Mouse (Mus musculus): ENCODE data around the gene Fcer2a. TPM values are rescaled to one million over a fixed set of nuclear protein-coding genes. Genes with fewer than 3 reads are reported as not detected.

Gene Fcer2a
- total RNA-seq, 1 experiment = 0.18 TPM

- no peak overlapping the region for H3K9ac ChIP-seq (ENCODE audit: insufficient read depth, low read depth, low read length, poor library complexity, severe bottlenecking)
- no peak for TF ChIP-seq ZNF384 (IDR thresholded peaks at IDR 0.05; ENCODE audit: low read depth, low read length)
- no peak for TF ChIP-seq MAFK (IDR thresholded peaks at IDR 0.05; ENCODE audit: insufficient read depth, low read depth, low read length)
- no peak for TF ChIP-seq ZC3H11A (IDR thresholded peaks at IDR 0.05; ENCODE audit: borderline replicate concordance, low read depth, low read length)
- no peak for TF ChIP-seq HCFC1 (IDR thresholded peaks at IDR 0.05; ENCODE audit: borderline replicate concordance, insufficient read depth, low read length)
- TF ChIP-seq CHD2 (IDR thresholded peaks at IDR 0.05; ENCODE audit: low read depth, low read length) = no peak
- in situ Hi-C loops (cut with MboI; ENCODE audit: low sequenced_read_pairs in 2 of 2, unreplicated experiment in 2 of 2) = no loop called here
- H3K4me3 ChIP-seq (ENCODE audit: insufficient read depth in 1 of 2, low read depth in 1 of 2, low read length in 2 of 2, poor library complexity in 1 of 2, severe bottlenecking in 1 of 2) = no peak overlapping the region
- H3K9me3 ChIP-seq (ENCODE audit: control insufficient read depth, insufficient read depth, low read depth, low read length) = no peaks in the 10 kb centered on the region
- H3K27ac ChIP-seq (ENCODE audit: insufficient read depth, low read depth, low read length, poor library complexity, severe bottlenecking) = no peak overlapping the region
- H3K4me1 ChIP-seq (ENCODE audit: control insufficient read depth in 2 of 2, insufficient read depth in 2 of 2, low read length in 2 of 2, poor library complexity in 1 of 2) = no peaks in the 10 kb centered on the region
- no peak for DNase-seq (ENCODE audit: low read depth, low spot score)
- no peaks in the 10 kb centered on the region for H3K36me3 ChIP-seq (ENCODE audit: control insufficient read depth, insufficient read depth, low read length, poor library complexity, severe bottlenecking)
Measured at GRCm38 (mm10) chr8:3707611-3708010, 13.6 kb upstream of the Fcer2a start.

GRCm38 (mm10) chr8:3705711-3706110, 11.7 kb upstream of the Fcer2a start:
- no peak overlapping the region for H3K27ac ChIP-seq (ENCODE audit: insufficient read depth, low read depth, low read length, poor library complexity, severe bottlenecking)
- TF ChIP-seq MAFK (IDR thresholded peaks at IDR 0.05; ENCODE audit: insufficient read depth, low read depth, low read length) (no peak), CHD2 (IDR thresholded peaks at IDR 0.05; ENCODE audit: low read depth, low read length) (no peak), HCFC1 (IDR thresholded peaks at IDR 0.05; ENCODE audit: borderline replicate concordance, insufficient read depth, low read length) (no peak), ZNF384 (IDR thresholded peaks at IDR 0.05; ENCODE audit: low read depth, low read length) (no peak)
- DNase-seq (ENCODE audit: low read depth, low spot score) = no peak

GRCm38 (mm10) chr8:3701491-3701890, 7.5 kb upstream of the Fcer2a start:
- in situ Hi-C loops (cut with MboI; ENCODE audit: low sequenced_read_pairs in 2 of 2, unreplicated experiment in 2 of 2) = no loop called here
- TF ChIP-seq MAFK (IDR thresholded peaks at IDR 0.05; ENCODE audit: insufficient read depth, low read depth, low read length) (no peak), ZNF384 (IDR thresholded peaks at IDR 0.05; ENCODE audit: low read depth, low read length) (no peak), ZC3H11A (IDR thresholded peaks at IDR 0.05; ENCODE audit: borderline replicate concordance, low read depth, low read length) (no peak)
- H3K9me3 ChIP-seq (ENCODE audit: control insufficient read depth, insufficient read depth, low read depth, low read length) = peaks cover 10% of the 10 kb centered on the region
- H3K4me1 ChIP-seq (ENCODE audit: control insufficient read depth in 2 of 2, insufficient read depth in 2 of 2, low read length in 2 of 2, poor library complexity in 1 of 2) = no peaks in the 10 kb centered on the region
- H3K4me3 ChIP-seq (ENCODE audit: insufficient read depth in 1 of 2, low read depth in 1 of 2, low read length in 2 of 2, poor library complexity in 1 of 2, severe bottlenecking in 1 of 2) = no peak overlapping the region
- no peak overlapping the region for H3K27ac ChIP-seq (ENCODE audit: insufficient read depth, low read depth, low read length, poor library complexity, severe bottlenecking)
- DNase-seq (ENCODE audit: low read depth, low spot score) = no peak
- H3K36me3 ChIP-seq (ENCODE audit: control insufficient read depth, insufficient read depth, low read length, poor library complexity, severe bottlenecking) = no peaks in the 10 kb centered on the region
- no peak overlapping the region for H3K9ac ChIP-seq (ENCODE audit: insufficient read depth, low read depth, low read length, poor library complexity, severe bottlenecking)

More at GRCm38 (mm10) chr8:3705711-3706110, 11.7 kb upstream of the Fcer2a start:
- H3K9me3 ChIP-seq (ENCODE audit: control insufficient read depth, insufficient read depth, low read depth, low read length) = no peaks in the 10 kb centered on the region
- H3K4me1 ChIP-seq (ENCODE audit: control insufficient read depth in 2 of 2, insufficient read depth in 2 of 2, low read length in 2 of 2, poor library complexity in 1 of 2) = no peaks in the 10 kb centered on the region
- H3K36me3 ChIP-seq (ENCODE audit: control insufficient read depth, insufficient read depth, low read length, poor library complexity, severe bottlenecking) = no peaks in the 10 kb centered on the region
- no peak overlapping the region for H3K4me3 ChIP-seq (ENCODE audit: insufficient read depth in 1 of 2, low read depth in 1 of 2, low read length in 2 of 2, poor library complexity in 1 of 2, severe bottlenecking in 1 of 2)
- H3K9ac ChIP-seq (ENCODE audit: insufficient read depth, low read depth, low read length, poor library complexity, severe bottlenecking) = no peak overlapping the region
- in situ Hi-C loops (cut with MboI; ENCODE audit: low sequenced_read_pairs in 2 of 2, unreplicated experiment in 2 of 2) = no loop called here

- DNase-seq (ENCODE audit: low read depth, low spot score) = no peak
- in situ Hi-C loops (cut with MboI; ENCODE audit: low sequenced_read_pairs in 2 of 2, unreplicated experiment in 2 of 2) = no loop called here
- no peak overlapping the region for H3K9ac ChIP-seq (ENCODE audit: insufficient read depth, low read depth, low read length, poor library complexity, severe bottlenecking)
- TF ChIP-seq ZNF384 (IDR thresholded peaks at IDR 0.05; ENCODE audit: low read depth, low read length) (no peak), MAFK (IDR thresholded peaks at IDR 0.05; ENCODE audit: insufficient read depth, low read depth, low read length) (no peak), ZC3H11A (IDR thresholded peaks at IDR 0.05; ENCODE audit: borderline replicate concordance, low read depth, low read length) (no peak), CHD2 (IDR thresholded peaks at IDR 0.05; ENCODE audit: low read depth, low read length) (no peak), HCFC1 (IDR thresholded peaks at IDR 0.05; ENCODE audit: borderline replicate concordance, insufficient read depth, low read length) (no peak)
- H3K4me1 ChIP-seq (ENCODE audit: control insufficient read depth in 2 of 2, insufficient read depth in 2 of 2, low read length in 2 of 2, poor library complexity in 1 of 2) = no peaks in the 10 kb centered on the region
- H3K36me3 ChIP-seq (ENCODE audit: control insufficient read depth, insufficient read depth, low read length, poor library complexity, severe bottlenecking) = no peaks in the 10 kb centered on the region
- peaks cover 4% of the 10 kb centered on the region; the same call in 1 of the 2 replicates for H3K9me3 ChIP-seq (ENCODE audit: control insufficient read depth, insufficient read depth, low read depth, low read length)
- H3K27ac ChIP-seq (ENCODE audit: insufficient read depth, low read depth, low read length, poor library complexity, severe bottlenecking) = no peak overlapping the region
- no peak overlapping the region for H3K4me3 ChIP-seq (ENCODE audit: insufficient read depth in 1 of 2, low read depth in 1 of 2, low read length in 2 of 2, poor library complexity in 1 of 2, severe bottlenecking in 1 of 2)
Measured at GRCm38 (mm10) chr8:3690774-3691173, 3.2 kb downstream of the Fcer2a start.

- no peak for DNase-seq (ENCODE audit: low read depth, low spot score)
- TF ChIP-seq CHD2 (IDR thresholded peaks at IDR 0.05; ENCODE audit: low read depth, low read length) (no peak), ZNF384 (IDR thresholded peaks at IDR 0.05; ENCODE audit: low read depth, low read length) (no peak), MAFK (IDR thresholded peaks at IDR 0.05; ENCODE audit: insufficient read depth, low read depth, low read length) (no peak), ZC3H11A (IDR thresholded peaks at IDR 0.05; ENCODE audit: borderline replicate concordance, low read depth, low read length) (no peak), HCFC1 (IDR thresholded peaks at IDR 0.05; ENCODE audit: borderline replicate concordance, insufficient read depth, low read length) (no peak)
- Histone ChIP-seq H3K9me3 (ENCODE audit: control insufficient read depth, insufficient read depth, low read depth, low read length) (no peaks in the 10 kb centered on the region), H3K27ac (ENCODE audit: insufficient read depth, low read depth, low read length, poor library complexity, severe bottlenecking) (no peak overlapping the region), H3K4me3 (ENCODE audit: insufficient read depth in 1 of 2, low read depth in 1 of 2, low read length in 2 of 2, poor library complexity in 1 of 2, severe bottlenecking in 1 of 2) (no peak overlapping the region), H3K9ac (ENCODE audit: insufficient read depth, low read depth, low read length, poor library complexity, severe bottlenecking) (no peak overlapping the region), H3K4me1 (ENCODE audit: control insufficient read depth in 2 of 2, insufficient read depth in 2 of 2, low read length in 2 of 2, poor library complexity in 1 of 2) (no peaks in the 10 kb centered on the region), H3K36me3 (ENCODE audit: control insufficient read depth, insufficient read depth, low read length, poor library complexity, severe bottlenecking) (no peaks in the 10 kb centered on the region)
- in situ Hi-C loops (cut with MboI; ENCODE audit: low sequenced_read_pairs in 2 of 2, unreplicated experiment in 2 of 2) = no loop called here
Measured at GRCm38 (mm10) chr8:3687537-3687936, 6.4 kb downstream of the Fcer2a start.

Data from ES-E14 (cell line).